Mouse (Mus musculus): Measurements from ENCODE around the gene Anks1b. TPM values are rescaled to one million over a fixed set of nuclear protein-coding genes. Genes with fewer than 3 reads are reported as not detected.

The Anks1b gene
- total RNA-seq, 2 experiments from 2014 or later: not detected

- ATAC-seq (ENCODE audit: poor library complexity, severe bottlenecking): no peak
Measured at GRCm38 (mm10) chr10:89946636-89947349, 73.5 kb downstream of the Anks1b start.

- no peak for ATAC-seq (ENCODE audit: poor library complexity, severe bottlenecking)
Measured at GRCm38 (mm10) chr10:89974361-89974760, 101.1 kb downstream of the Anks1b start.

GRCm38 (mm10) chr10:89975431-89975841 lies 102.1 kb downstream of the Anks1b start:
- no peak for ATAC-seq (ENCODE audit: poor library complexity, severe bottlenecking)

- no peak for ATAC-seq (ENCODE audit: poor library complexity, severe bottlenecking)
Measured at GRCm38 (mm10) chr10:89976577-89976976, 103.3 kb downstream of the Anks1b start.

GRCm38 (mm10) chr10:89994171-89994570 lies 120.9 kb downstream of the Anks1b start:
- ATAC-seq (ENCODE audit: poor library complexity, severe bottlenecking): no peak

- no peak for ATAC-seq (ENCODE audit: poor library complexity, severe bottlenecking)
Measured at GRCm38 (mm10) chr10:89995621-89996428, 122.5 kb downstream of the Anks1b start.

- no peak for ATAC-seq (ENCODE audit: poor library complexity, severe bottlenecking)
Measured at GRCm38 (mm10) chr10:90003980-90004729, 130.8 kb downstream of the Anks1b start.

- no peak for ATAC-seq (ENCODE audit: poor library complexity, severe bottlenecking)
Measured at GRCm38 (mm10) chr10:90004882-90005281, 131.6 kb downstream of the Anks1b start.

- ATAC-seq (ENCODE audit: poor library complexity, severe bottlenecking): no peak
Measured at GRCm38 (mm10) chr10:90033037-90033436, 159.7 kb downstream of the Anks1b start.

- ATAC-seq (ENCODE audit: poor library complexity, severe bottlenecking): no peak
Measured at GRCm38 (mm10) chr10:90043287-90043686, 170.0 kb downstream of the Anks1b start.

GRCm38 (mm10) chr10:90043773-90044172 lies 170.5 kb downstream of the Anks1b start:
- ATAC-seq (ENCODE audit: poor library complexity, severe bottlenecking): no peak

- no peak for ATAC-seq (ENCODE audit: poor library complexity, severe bottlenecking)
Measured at GRCm38 (mm10) chr10:90044229-90044628, 170.9 kb downstream of the Anks1b start.

- no peak for ATAC-seq (ENCODE audit: poor library complexity, severe bottlenecking)
Measured at GRCm38 (mm10) chr10:90068651-90069050, 195.3 kb downstream of the Anks1b start.

- no peak for ATAC-seq (ENCODE audit: poor library complexity, severe bottlenecking)
Measured at GRCm38 (mm10) chr10:90077930-90078329, 204.6 kb downstream of the Anks1b start.

GRCm38 (mm10) chr10:90081151-90081550 lies 207.8 kb downstream of the Anks1b start:
- no peak for ATAC-seq (ENCODE audit: poor library complexity, severe bottlenecking)

- ATAC-seq (ENCODE audit: poor library complexity, severe bottlenecking): no peak
Measured at GRCm38 (mm10) chr10:90081630-90082029, 208.3 kb downstream of the Anks1b start.

GRCm38 (mm10) chr10:90093877-90094276 lies 220.6 kb downstream of the Anks1b start:
- no peak for ATAC-seq (ENCODE audit: poor library complexity, severe bottlenecking)

- no peak for ATAC-seq (ENCODE audit: poor library complexity, severe bottlenecking)
Measured at GRCm38 (mm10) chr10:90112662-90113061, 239.4 kb downstream of the Anks1b start.

- no peak for ATAC-seq (ENCODE audit: poor library complexity, severe bottlenecking)
Measured at GRCm38 (mm10) chr10:90116867-90117266, 243.6 kb downstream of the Anks1b start.

GRCm38 (mm10) chr10:90117836-90118235 lies 244.5 kb downstream of the Anks1b start:
- ATAC-seq (ENCODE audit: poor library complexity, severe bottlenecking): no peak

GRCm38 (mm10) chr10:90137538-90137937 lies 264.2 kb downstream of the Anks1b start:
- ATAC-seq (ENCODE audit: poor library complexity, severe bottlenecking): no peak

Measured in megakaryocyte, adult 5-6 weeks (primary cell).